Mouse (Mus musculus): Measurements from ENCODE around the gene Cyfip2.
A peak's percentile ranks its signal among the peaks of the same experiment; 100 is the strongest.

Gene Cyfip2

GRCm38 (mm10) chr11:46282612-46283011 is 30.0 kb downstream of the Cyfip2 start:
- no peak for ATAC-seq (ENCODE audit: insufficient number of reproducible peaks, low FRiP score, low TSS enrichment)

GRCm38 (mm10) chr11:46278709-46279108 is 34.0 kb downstream of the Cyfip2 start:
- ATAC-seq (ENCODE audit: insufficient number of reproducible peaks, low FRiP score, low TSS enrichment), result no peak

GRCm38 (mm10) chr11:46278140-46278539 is 34.5 kb downstream of the Cyfip2 start:
- ATAC-seq (ENCODE audit: insufficient number of reproducible peaks, low FRiP score, low TSS enrichment), result no peak

GRCm38 (mm10) chr11:46276778-46277177 is 35.9 kb downstream of the Cyfip2 start:
- no peak for ATAC-seq (ENCODE audit: insufficient number of reproducible peaks, low FRiP score, low TSS enrichment)

GRCm38 (mm10) chr11:46276168-46276567 is 36.5 kb downstream of the Cyfip2 start:
- ATAC-seq (ENCODE audit: insufficient number of reproducible peaks, low FRiP score, low TSS enrichment), result no peak

- peak; percentile 74; the same call in 1 of the 2 replicates for ATAC-seq (ENCODE audit: insufficient number of reproducible peaks, low FRiP score, low TSS enrichment)
Observed at GRCm38 (mm10) chr11:46275302-46275701, 37.4 kb downstream of the Cyfip2 start.

GRCm38 (mm10) chr11:46273969-46274368 is 38.7 kb downstream of the Cyfip2 start:
- ATAC-seq (ENCODE audit: insufficient number of reproducible peaks, low FRiP score, low TSS enrichment), result no peak

GRCm38 (mm10) chr11:46272058-46272681 is 40.5 kb downstream of the Cyfip2 start:
- ATAC-seq (ENCODE audit: insufficient number of reproducible peaks, low FRiP score, low TSS enrichment), result no peak

- ATAC-seq (ENCODE audit: insufficient number of reproducible peaks, low FRiP score, low TSS enrichment), result no peak
Observed at GRCm38 (mm10) chr11:46269893-46270292, 42.8 kb downstream of the Cyfip2 start.

GRCm38 (mm10) chr11:46269391-46269790 is 43.3 kb downstream of the Cyfip2 start:
- no peak for ATAC-seq (ENCODE audit: insufficient number of reproducible peaks, low FRiP score, low TSS enrichment)

GRCm38 (mm10) chr11:46268991-46269390 is 43.7 kb downstream of the Cyfip2 start:
- 0 out of 2 replicates have a peak, but pooled peaks have one; percentile 46 for ATAC-seq (ENCODE audit: insufficient number of reproducible peaks, low FRiP score, low TSS enrichment)

GRCm38 (mm10) chr11:46265031-46265786 is 47.5 kb downstream of the Cyfip2 start:
- no peak for ATAC-seq (ENCODE audit: insufficient number of reproducible peaks, low FRiP score, low TSS enrichment)

- ATAC-seq (ENCODE audit: insufficient number of reproducible peaks, low FRiP score, low TSS enrichment), result no peak
Observed at GRCm38 (mm10) chr11:46264584-46264983, 48.1 kb downstream of the Cyfip2 start.

- ATAC-seq (ENCODE audit: insufficient number of reproducible peaks, low FRiP score, low TSS enrichment), result no peak
Observed at GRCm38 (mm10) chr11:46263291-46263690, 49.4 kb downstream of the Cyfip2 start.

- ATAC-seq (ENCODE audit: insufficient number of reproducible peaks, low FRiP score, low TSS enrichment), result no peak
Observed at GRCm38 (mm10) chr11:46262854-46263253, 49.8 kb downstream of the Cyfip2 start.

- no peak for ATAC-seq (ENCODE audit: insufficient number of reproducible peaks, low FRiP score, low TSS enrichment)
Observed at GRCm38 (mm10) chr11:46258749-46259148, 53.9 kb downstream of the Cyfip2 start.

GRCm38 (mm10) chr11:46258207-46258606 is 54.5 kb downstream of the Cyfip2 start:
- ATAC-seq (ENCODE audit: insufficient number of reproducible peaks, low FRiP score, low TSS enrichment), result no peak

- ATAC-seq (ENCODE audit: insufficient number of reproducible peaks, low FRiP score, low TSS enrichment), result no peak
Observed at GRCm38 (mm10) chr11:46255291-46255690, 57.4 kb downstream of the Cyfip2 start.

- ATAC-seq (ENCODE audit: insufficient number of reproducible peaks, low FRiP score, low TSS enrichment), result peak; percentile 79
Observed at GRCm38 (mm10) chr11:46251994-46252393, 60.7 kb downstream of the Cyfip2 start.

- no peak for ATAC-seq (ENCODE audit: insufficient number of reproducible peaks, low FRiP score, low TSS enrichment)
Observed at GRCm38 (mm10) chr11:46248352-46248751, 64.3 kb downstream of the Cyfip2 start.

GRCm38 (mm10) chr11:46246393-46246792 is 66.3 kb downstream of the Cyfip2 start:
- ATAC-seq (ENCODE audit: insufficient number of reproducible peaks, low FRiP score, low TSS enrichment), result no peak

GRCm38 (mm10) chr11:46245926-46246325 is 66.7 kb downstream of the Cyfip2 start:
- ATAC-seq (ENCODE audit: insufficient number of reproducible peaks, low FRiP score, low TSS enrichment), result no peak
